Mouse (Mus musculus) neural tube, embryonic 15.5 days (tissue): ENCODE measurements around the gene Olfr1158. TPM values are rescaled to one million over a fixed set of nuclear protein-coding genes. Genes with fewer than 3 reads are reported as not detected.
"Not testable (repeated sequence)": the region's sequence is repeated elsewhere in the genome, so short reads cannot be mapped to it uniquely, and the experiment has no call there.

ENCODE experiments used
- ATAC-seq: fragments of 200-750 bp; cut with Nextera tagmentation; 2 replicates; pipeline ENCODE4 v1.8.0; 2017; ENCODE audit warnings: mild to moderate bottlenecking, moderate TSS enrichment, moderate library complexity; ENCODE audit not compliant: low FRiP score
- H3K27ac ChIP-seq: fragments of 300-500 bp; sonication (generic); replicated peaks from 2 replicates; pipeline ENCODE4 v1.5.1; 2015; ENCODE audit warnings: mild to moderate bottlenecking, inconsistent platforms
- H3K27me3 ChIP-seq: fragments of 300-500 bp; sonication (generic); replicated peaks from 2 replicates; pipeline ENCODE4 v1.6.1; 2015; ENCODE audit warnings: inconsistent platforms
- H3K36me3 ChIP-seq: fragments of 300-500 bp; sonication (generic); 2 replicates; pipeline ENCODE4 v1.6.1; 2015; ENCODE audit warnings: inconsistent platforms
- H3K4me1 ChIP-seq: fragments of 300-500 bp; sonication (generic); 2 replicates; pipeline ENCODE4 v1.6.1; 2015; ENCODE audit warnings: inconsistent platforms
- H3K4me2 ChIP-seq: fragments of 300-500 bp; sonication (generic); 2 replicates; pipeline ENCODE4 v1.6.1; 2015; ENCODE audit warnings: inconsistent platforms, mild to moderate bottlenecking, moderate library complexity
- H3K4me3 ChIP-seq: fragments of 300-500 bp; sonication (generic); replicated peaks from 2 replicates; pipeline ENCODE4 v1.5.1; 2015; ENCODE audit warnings: mild to moderate bottlenecking, inconsistent platforms
- H3K9ac ChIP-seq: fragments of 300-500 bp; sonication (generic); replicated peaks from 2 replicates; pipeline ENCODE4 v1.6.1; 2015; ENCODE audit warnings: mild to moderate bottlenecking, inconsistent platforms
- H3K9me3 ChIP-seq: fragments of 300-500 bp; sonication (generic); replicated peaks from 2 replicates; pipeline ENCODE4 v1.6.1; 2016; ENCODE audit warnings: inconsistent platforms
- WGBS: fragments of 180-500 bp; shearing (Covaris S2); methylation state at CpG from one replicate; pipeline ENCODE4 v1.1.7; 2015; ENCODE audit warnings: mixed read lengths; 5-methylcytosine and 5-hydroxymethylcytosine counted together
- polyA plus RNA-seq: library from polyadenylated mRNA; unstranded; fragments of >200 nt; fragmentation: Nextera tagmentation; extraction: Ambion mirVana; gene quantifications from 2 replicates; pipeline ENCODE4 v1.2.1, GENCODE M21; 2015

Gene Olfr1158
- polyA plus RNA-seq: not detected in 2 replicates

- Histone ChIP-seq H3K9me3 (no peaks in the 10 kb centered on the region), H3K36me3 (no peaks in the 10 kb centered on the region), H3K27ac (no peak within 1 kb of the TSS), H3K27me3 (no peaks in the 10 kb centered on the region), H3K9ac (no peak within 1 kb of the TSS), H3K4me2 (no peak within 1 kb of the TSS), H3K4me3 (no peak within 1 kb of the TSS), H3K4me1 (no peaks in the 10 kb centered on the region)
- no peak for ATAC-seq
These were observed at the start of gene Olfr1158 for GRCm38 (mm10) chr2:87989813-87990212. TSS of gene Olfr1158 (plus strand) at chr2:87990113.

- no peak within 1 kb of the TSS for H3K9ac ChIP-seq
- WGBS: 93% methylated on average over 1 of the region's 1 CpGs
- H3K4me1 ChIP-seq: no peaks in the 10 kb centered on the region
- no peak within 1 kb of the TSS for H3K27ac ChIP-seq
- H3K27me3 ChIP-seq: no peaks in the 10 kb centered on the region
- no peak for ATAC-seq
- no peaks in the 10 kb centered on the region for H3K9me3 ChIP-seq
- no peak within 1 kb of the TSS for H3K4me3 ChIP-seq
- H3K36me3 ChIP-seq: no peaks in the 10 kb centered on the region
- no peak within 1 kb of the TSS for H3K4me2 ChIP-seq
These were observed 44.9 kb upstream of the Olfr1158 start, which contains the start of gene Olfr1155 for GRCm38 (mm10) chr2:87945037-87945436. TSS of gene Olfr1155 (minus strand) at chr2:87945137.

- Histone ChIP-seq H3K4me3 (no peak within 1 kb of the TSS), H3K27me3 (no peaks in the 10 kb centered on the region), H3K9me3 (no peaks in the 10 kb centered on the region), H3K36me3 (no peaks in the 10 kb centered on the region), H3K4me2 (no peak within 1 kb of the TSS), H3K4me1 (no peaks in the 10 kb centered on the region), H3K9ac (no peak within 1 kb of the TSS), H3K27ac (no peak within 1 kb of the TSS)
- no peak for ATAC-seq
These were observed 36.9 kb upstream of the Olfr1158 start, which contains the start of gene Olfr1156 for GRCm38 (mm10) chr2:87953000-87953399. TSS of gene Olfr1156 (minus strand) at chr2:87953100.

GRCm38 (mm10) chr2:87968199-87968598 is 21.7 kb upstream of the Olfr1158 start, which contains the start of gene Olfr1157:
TSS of gene Olfr1157 (minus strand) at chr2:87968299.
- 98% methylated on average over 4 of the region's 4 CpGs for WGBS
- no peaks in the 10 kb centered on the region for H3K27me3 ChIP-seq
- H3K36me3 ChIP-seq: no peaks in the 10 kb centered on the region
- H3K9ac ChIP-seq: no peak within 1 kb of the TSS
- H3K4me2 ChIP-seq: no peak within 1 kb of the TSS
- no peaks in the 10 kb centered on the region for H3K4me1 ChIP-seq
- H3K27ac ChIP-seq: no peak within 1 kb of the TSS
- no peak for ATAC-seq
- no peak within 1 kb of the TSS for H3K4me3 ChIP-seq
- no peaks in the 10 kb centered on the region for H3K9me3 ChIP-seq

- 72% methylated on average over 3 of the region's 3 CpGs for WGBS
- Histone ChIP-seq H3K36me3 (no peaks in the 10 kb centered on the region), H3K9me3 (no peaks in the 10 kb centered on the region), H3K4me3 (no peak within 1 kb of the TSS), H3K27ac (no peak within 1 kb of the TSS), H3K4me2 (no peak within 1 kb of the TSS), H3K9ac (no peak within 1 kb of the TSS), H3K27me3 (no peaks in the 10 kb centered on the region), H3K4me1 (no peaks in the 10 kb centered on the region)
- ATAC-seq: no peak
These were observed 15.3 kb upstream of the Olfr1158 start, which contains the start of gene Olfr74 for GRCm38 (mm10) chr2:87974563-87974962. TSS of gene Olfr74 (minus strand) at chr2:87974663.

GRCm38 (mm10) chr2:88007515-88008318 is 17.8 kb downstream of the Olfr1158 start, which contains the start of gene Olfr1160:
TSS of gene Olfr1160 (minus strand) at chr2:88008268.
- Histone ChIP-seq H3K27me3 (no peaks in the 10 kb centered on the region), H3K9ac (no peak within 1 kb of the TSS), H3K4me3 (no peak within 1 kb of the TSS), H3K4me2 (no peak within 1 kb of the TSS), H3K27ac (no peak within 1 kb of the TSS), H3K4me1 (no peaks in the 10 kb centered on the region), H3K36me3 (no peaks in the 10 kb centered on the region), H3K9me3 (no peaks in the 10 kb centered on the region)
- ATAC-seq: no peak

- not testable (repeated sequence) for H3K4me3 ChIP-seq, ATAC-seq, H3K4me2 ChIP-seq, H3K27ac ChIP-seq, H3K4me1 ChIP-seq, H3K9me3 ChIP-seq, H3K36me3 ChIP-seq, H3K27me3 ChIP-seq, H3K9ac ChIP-seq
- WGBS: 86% methylated on average over 1 of the region's 1 CpGs
These were observed 32.6 kb downstream of the Olfr1158 start, which contains the start of gene Olfr1161 for GRCm38 (mm10) chr2:88022474-88022873. TSS of gene Olfr1161 (plus strand) at chr2:88022774.

- no peaks in the 10 kb centered on the region for H3K36me3 ChIP-seq
- H3K9ac ChIP-seq: no peak within 1 kb of the TSS
- H3K4me1 ChIP-seq: no peaks in the 10 kb centered on the region
- H3K27me3 ChIP-seq: no peaks in the 10 kb centered on the region
- no peak within 1 kb of the TSS for H3K4me3 ChIP-seq
- no peak for ATAC-seq
- no peak within 1 kb of the TSS for H3K27ac ChIP-seq
- no peak within 1 kb of the TSS for H3K4me2 ChIP-seq
- H3K9me3 ChIP-seq: no peaks in the 10 kb centered on the region
These were observed 47.7 kb downstream of the Olfr1158 start, which contains the start of gene Olfr73 for GRCm38 (mm10) chr2:88037599-88037998. TSS of gene Olfr73 (minus strand) at chr2:88037699.

Other genes starting within 250 kb of the Olfr1158 start
- not detected in 2 replicates for gene Olfr1140, start 246.4 kb upstream of the Olfr1158 start, polyA plus RNA-seq
- not detected in 2 replicates for gene Olfr1141, start 236.1 kb upstream of the Olfr1158 start, polyA plus RNA-seq
- gene Olfr152, start 210.6 kb upstream of the Olfr1158 start, polyA plus RNA-seq: not detected in 2 replicates
- not detected in 2 replicates for gene Olfr1143, start 189.5 kb upstream of the Olfr1158 start, polyA plus RNA-seq
- not detected in 2 replicates for gene Olfr1145, start 180.3 kb upstream of the Olfr1158 start, polyA plus RNA-seq
- not detected in 2 replicates for gene Olfr1148, start 159.6 kb upstream of the Olfr1158 start, polyA plus RNA-seq
- not detected in 2 replicates for gene Olfr1150-ps1, start 146.1 kb upstream of the Olfr1158 start, polyA plus RNA-seq
- not detected in 2 replicates for gene Olfr1151, start 134.3 kb upstream of the Olfr1158 start, polyA plus RNA-seq
- not detected in 2 replicates for gene Olfr1152, start 123.6 kb upstream of the Olfr1158 start, polyA plus RNA-seq
- not detected in 2 replicates for gene Olfr1153, start 95.2 kb upstream of the Olfr1158 start, polyA plus RNA-seq
- not detected in 2 replicates for gene Olfr1154, start 84.9 kb upstream of the Olfr1158 start, polyA plus RNA-seq
- not detected in 2 replicates for gene Olfr1155, start 45.0 kb upstream of the Olfr1158 start, polyA plus RNA-seq
- gene Olfr1156, start 37.0 kb upstream of the Olfr1158 start, polyA plus RNA-seq: not detected in 2 replicates
- gene Olfr1157, start 21.8 kb upstream of the Olfr1158 start, polyA plus RNA-seq: not detected in 2 replicates
- not detected in 2 replicates for gene Olfr74, start 15.4 kb upstream of the Olfr1158 start, polyA plus RNA-seq
- gene Olfr1160, start 18.2 kb downstream of the Olfr1158 start, polyA plus RNA-seq: not detected in 2 replicates
- not detected in 2 replicates for gene Olfr1161, start 32.7 kb downstream of the Olfr1158 start, polyA plus RNA-seq
- gene Olfr73, start 47.6 kb downstream of the Olfr1158 start, polyA plus RNA-seq: not detected in 2 replicates
- not detected in 2 replicates for gene Olfr1162, start 61.0 kb downstream of the Olfr1158 start, polyA plus RNA-seq
- not detected in 2 replicates for gene Olfr1163, start 81.7 kb downstream of the Olfr1158 start, polyA plus RNA-seq
- gene Olfr1164, start 103.9 kb downstream of the Olfr1158 start, polyA plus RNA-seq: not detected in 2 replicates
- not detected in 2 replicates for gene Olfr1166, start 138.2 kb downstream of the Olfr1158 start, polyA plus RNA-seq
- gene Olfr1167, start 165.1 kb downstream of the Olfr1158 start, polyA plus RNA-seq: not detected in 2 replicates
- not detected in 2 replicates for gene Olfr1168, start 191.8 kb downstream of the Olfr1158 start, polyA plus RNA-seq
- gene Olfr1170, start 238.2 kb downstream of the Olfr1158 start, polyA plus RNA-seq: not detected in 2 replicates